Mouse (Mus musculus) lung, postnatal 4 days (tissue): ENCODE measurements around the gene Slc13a1.
"Not testable (repeated sequence)": the region's sequence is repeated elsewhere in the genome, so short reads cannot be mapped to it uniquely, and the experiment has no call there.

Experiments used
- DNase-seq, 2 experiments: peaks; one replicate each; pipeline ENCODE4 v3.0.0; 2021

The Slc13a1 gene

DNA sequence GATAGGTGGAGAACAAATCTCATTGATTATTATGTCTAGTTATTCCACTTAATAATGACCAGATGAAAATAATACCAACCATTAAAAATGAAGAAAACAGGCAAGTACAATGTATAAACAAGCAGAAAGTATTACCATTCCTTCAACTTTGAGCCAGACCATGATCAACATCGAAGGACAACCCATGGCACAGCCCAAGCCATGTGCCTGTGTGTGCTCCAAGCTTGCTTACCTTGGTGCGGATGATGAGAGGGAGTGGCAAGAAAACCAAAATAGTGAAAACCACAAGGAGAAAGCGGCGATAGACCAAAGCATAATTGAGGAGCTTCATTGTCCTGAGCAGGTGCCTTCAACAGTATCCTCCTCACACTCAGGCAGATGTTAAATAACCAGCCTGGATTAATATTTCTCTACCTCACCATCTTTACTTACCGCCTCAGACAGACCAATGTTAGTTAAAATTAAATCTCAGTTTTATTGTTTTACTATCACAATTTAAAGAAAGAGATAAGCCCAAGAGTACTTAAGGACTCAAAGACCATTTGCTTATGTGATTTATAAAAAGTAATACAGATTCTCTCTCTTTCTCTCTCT, at the start of gene Slc13a1:
TSS of gene Slc13a1 (minus strand) at position 359 of the 594 bp plus-strand sequence.
- no peak for DNase-seq

DNA sequence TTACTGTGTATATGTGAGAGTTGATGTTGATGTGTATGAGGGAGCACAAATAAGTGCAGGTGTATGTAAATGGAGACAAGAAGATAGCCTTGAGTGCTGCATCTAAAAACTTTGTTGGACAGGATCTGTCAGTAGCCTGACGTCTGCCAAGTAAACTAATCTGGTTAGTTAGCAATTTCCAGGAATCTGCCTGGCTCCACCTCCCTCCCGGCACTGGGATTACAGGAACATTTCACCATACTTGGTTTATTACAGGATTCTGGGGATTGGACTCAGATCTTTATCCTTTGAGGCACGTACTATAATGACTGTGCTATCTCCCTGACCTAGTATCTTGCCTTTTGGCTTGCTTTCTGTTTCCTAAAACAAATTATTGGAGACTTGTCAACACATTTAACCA, 40.0 kb upstream of the Slc13a1 start:
- DNase-seq: no peak

DNA sequence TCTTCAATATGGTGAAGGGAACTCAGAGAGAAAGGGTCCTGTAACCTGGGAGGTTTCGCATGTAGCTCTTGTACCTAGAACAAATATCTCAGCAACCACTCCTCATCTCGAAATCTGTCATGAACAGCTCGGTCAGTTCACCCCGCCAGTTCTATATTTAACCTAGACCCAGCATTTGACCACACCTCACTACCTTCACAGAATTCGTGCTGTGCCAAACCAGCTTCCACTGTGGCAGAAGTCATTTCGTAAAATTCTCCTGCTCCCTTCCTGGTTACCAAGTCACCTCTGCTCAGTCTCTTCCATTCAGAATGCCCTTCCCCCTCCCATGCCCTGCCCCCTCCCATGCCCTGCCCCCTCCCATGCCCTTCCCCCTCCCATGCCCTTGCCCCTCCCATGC, 34.3 kb upstream of the Slc13a1 start:
- DNase-seq: no peak

DNA sequence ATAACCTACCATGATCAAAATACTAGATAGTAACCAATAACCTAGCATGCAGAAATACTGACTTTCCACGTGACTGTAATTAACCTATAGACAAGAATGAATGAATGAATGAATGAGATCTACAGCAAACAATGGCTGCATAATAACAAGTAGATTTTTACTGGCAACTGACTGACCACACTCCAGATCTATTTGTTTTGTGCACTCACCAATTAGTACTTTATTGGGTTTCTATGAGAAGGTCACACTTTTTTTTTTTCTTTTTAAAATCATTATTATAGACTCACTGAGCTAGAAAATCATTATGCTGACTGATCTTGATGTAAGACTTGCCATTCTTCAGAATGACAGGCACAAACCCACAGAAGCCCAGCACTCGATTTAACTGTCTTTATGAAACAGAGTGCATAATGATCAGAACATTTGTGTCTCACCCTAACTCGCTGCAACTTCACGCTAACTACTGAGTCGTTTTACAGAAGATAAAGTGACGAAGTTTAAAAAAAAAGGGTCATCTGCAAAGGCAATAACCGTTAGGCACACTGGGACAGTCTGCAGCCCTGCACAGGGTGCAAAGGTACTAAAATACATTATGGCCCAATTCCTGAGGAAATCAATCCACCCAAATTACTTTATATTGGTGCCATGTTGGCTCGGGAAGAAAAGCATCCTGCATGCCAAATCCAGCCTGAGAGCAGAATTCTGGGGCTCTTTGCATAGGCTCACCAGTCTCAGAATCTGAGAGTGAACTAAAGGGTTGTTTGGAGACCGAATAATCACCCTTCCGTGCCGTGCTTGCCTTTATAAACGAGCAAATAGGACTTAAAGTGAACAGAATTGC, 33.0 kb upstream of the Slc13a1 start:
- DNase-seq: no peak

DNA sequence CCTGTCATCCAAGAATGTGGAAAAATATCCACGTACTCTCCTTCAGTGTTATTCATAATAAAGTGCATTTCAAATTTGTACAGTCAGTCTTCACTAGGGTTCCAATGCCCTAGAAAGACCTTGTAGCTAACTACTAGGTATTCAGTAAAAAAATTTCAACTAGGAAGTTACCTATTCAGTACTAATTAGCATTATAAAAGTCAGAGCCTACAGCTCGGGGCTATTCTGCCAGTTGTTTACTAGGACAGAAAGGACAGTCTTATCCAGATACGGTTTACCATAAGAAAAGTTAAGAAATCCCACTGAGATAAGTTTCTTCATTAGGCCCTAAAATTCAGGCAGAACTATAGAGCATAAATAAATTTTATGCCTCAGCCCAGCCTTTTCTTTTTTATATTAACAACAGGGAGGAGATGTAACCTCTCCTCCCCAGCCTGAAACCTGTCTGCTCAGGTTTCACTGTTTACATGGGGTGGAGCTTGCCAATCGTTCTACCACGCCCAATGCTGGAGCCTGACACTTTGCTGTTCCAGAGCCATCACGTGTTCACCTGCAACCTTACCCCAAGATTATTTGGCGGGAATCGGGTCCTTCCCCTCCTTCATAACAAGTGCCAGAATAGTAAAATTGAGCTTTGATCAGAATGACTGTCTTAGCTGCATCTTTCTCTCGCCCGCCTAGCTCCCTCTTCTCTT, 29.8 kb upstream of the Slc13a1 start:
- not testable (repeated sequence) for DNase-seq

DNA sequence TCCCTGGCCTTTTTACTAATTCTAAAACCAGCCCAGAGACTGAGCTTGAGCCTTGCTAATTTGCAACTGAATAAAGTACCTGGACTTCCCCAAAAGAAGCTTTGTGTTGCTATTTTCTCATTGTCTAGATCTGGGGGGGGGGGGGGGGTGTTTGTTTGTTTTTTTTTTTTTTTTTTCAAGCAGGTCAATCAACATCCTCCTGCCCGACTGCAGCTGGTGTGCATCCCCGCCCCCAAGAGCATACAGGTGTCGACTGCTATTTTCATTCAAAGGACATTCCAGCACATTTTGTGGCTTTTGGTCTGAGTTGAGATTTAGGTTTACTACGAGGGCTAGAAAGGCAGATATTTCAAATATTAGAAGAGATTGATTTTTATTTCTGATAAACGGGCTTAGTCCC, 28.5 kb upstream of the Slc13a1 start:
- DNase-seq: not testable (repeated sequence)

DNA sequence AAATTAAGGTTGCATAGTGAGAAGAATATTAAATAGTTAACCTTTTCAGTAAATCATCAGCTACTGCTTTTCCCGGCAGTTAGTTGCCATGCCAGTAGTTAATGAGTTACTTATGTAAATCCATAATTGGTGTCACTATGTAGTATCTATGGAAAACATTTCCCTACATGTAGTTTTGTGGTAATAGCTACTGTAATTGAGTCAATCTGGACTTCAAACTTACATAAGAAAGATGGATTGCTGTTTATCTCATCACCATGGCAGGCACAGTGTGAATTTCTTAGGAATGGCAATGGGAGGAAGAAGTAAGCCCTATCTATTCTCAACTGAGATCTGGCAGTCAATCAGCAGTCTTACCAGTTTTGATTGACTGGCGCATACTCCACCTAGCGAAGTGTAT, 15.5 kb upstream of the Slc13a1 start:
- no peak for DNase-seq

DNA sequence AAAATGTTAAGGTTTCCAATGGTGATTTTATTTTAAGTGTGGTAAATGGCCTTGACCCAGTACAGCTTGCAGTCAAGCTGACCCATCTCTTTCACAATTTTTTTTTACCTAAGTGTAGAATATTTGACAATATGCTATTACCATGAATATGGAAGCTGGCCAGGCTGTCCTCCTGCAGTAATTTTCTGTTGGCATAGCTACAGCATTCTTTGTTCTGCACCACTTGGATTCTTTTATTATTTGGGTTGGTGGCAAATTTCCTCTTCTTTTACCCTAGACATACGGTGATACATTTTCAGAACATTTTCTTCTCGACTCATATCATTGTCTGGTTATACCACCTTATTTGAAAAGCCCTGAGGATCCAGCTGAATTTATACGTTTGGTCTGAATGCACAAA, 7.5 kb upstream of the Slc13a1 start:
- DNase-seq: no peak

DNA sequence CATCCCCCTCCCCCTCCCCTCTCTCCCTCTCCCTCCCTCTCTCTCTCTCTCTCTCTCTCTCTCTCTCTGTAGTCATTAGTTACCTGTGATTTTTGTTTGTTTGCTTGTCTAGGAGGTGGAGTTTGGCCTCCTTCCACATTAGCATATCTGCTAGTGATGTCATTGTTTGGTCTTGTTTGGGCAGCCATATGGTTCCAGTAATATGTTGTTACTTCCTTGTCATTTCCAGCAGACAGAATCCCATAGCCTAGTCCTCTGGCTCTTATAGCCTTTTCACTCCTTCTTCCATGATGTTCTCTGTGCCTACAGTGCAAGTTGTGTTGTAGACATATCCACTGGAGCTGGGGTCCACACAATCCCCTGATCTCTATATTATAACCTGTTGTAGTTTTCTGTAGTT, 6.1 kb upstream of the Slc13a1 start:
- no peak for DNase-seq

DNA sequence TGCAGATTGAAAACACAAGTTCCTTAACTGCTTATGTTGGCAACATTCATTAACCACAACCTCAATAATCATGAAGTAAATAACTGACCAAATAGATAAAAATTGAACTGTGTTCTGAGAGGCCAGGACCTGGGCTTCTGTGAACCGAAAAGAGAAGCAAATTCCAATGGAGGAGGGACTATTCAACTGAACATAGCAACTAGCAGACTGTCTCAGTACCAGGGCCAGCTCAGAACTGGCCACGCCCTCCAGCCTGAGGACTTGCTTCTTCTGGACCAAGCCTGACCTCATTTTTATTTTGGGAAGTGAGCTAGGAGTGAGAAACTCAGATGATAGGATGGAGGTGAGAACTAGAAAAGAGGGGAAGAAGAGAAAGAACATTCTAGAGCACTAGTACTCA, 4.8 kb upstream of the Slc13a1 start:
- DNase-seq: no peak

DNA sequence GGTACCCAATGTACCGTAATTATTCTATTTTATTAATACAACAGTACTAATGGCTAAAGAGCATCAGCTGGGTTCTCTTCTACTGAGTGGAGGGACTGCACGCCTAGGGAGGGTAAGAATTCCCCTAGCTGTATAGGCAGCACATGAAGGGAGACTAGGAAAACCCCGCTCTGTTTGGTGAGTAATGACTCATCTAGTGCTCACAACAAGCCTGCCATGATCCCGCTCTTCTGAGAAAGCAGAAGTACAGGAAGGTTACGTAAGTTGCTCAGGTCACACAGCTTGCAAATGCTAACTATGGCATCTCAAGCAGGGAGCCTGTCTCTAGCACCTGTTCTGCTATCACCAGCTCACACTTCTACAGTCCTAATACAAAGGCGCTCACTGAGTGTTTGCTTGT, 1.1 kb downstream of the Slc13a1 start:
- DNase-seq: no peak

DNA sequence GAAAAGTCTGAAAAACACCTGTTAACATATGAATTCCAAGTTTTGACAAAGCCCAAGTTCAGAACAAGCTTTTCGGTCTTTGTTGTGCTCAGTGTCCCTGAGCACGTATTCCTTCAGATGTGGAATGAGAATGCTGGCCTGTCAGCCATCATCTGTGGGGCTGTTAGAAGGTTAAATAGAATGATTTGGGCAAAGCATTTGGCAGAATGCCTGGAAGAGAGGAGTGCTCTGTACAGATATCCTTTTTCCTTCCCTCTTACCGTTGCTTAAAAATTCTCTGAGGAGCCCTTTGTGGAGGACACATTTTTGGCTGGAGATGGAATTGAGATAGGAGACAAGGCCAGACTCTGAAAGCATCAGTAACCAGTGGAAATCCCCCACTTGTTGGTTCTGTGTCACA, 2.6 kb downstream of the Slc13a1 start:
- DNase-seq: no peak

DNA sequence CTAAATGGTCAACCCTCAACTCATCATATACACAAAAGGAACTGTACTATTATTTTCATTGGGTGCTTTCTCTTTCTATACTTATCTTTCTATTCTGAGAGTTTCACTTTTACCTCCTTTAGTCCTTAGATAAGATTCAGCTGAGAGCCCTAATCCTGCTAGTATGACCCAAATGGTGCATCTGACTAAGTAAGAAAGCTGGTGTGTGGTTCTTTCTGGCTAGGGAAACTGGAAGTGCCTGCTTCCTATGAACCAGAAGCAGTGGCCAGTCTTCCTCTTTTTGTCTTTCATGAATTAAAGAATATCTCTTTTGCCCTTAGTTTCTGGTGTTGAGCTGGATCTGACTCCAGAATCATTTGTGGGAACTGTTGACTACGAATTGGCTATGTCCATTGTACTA, 8.1 kb downstream of the Slc13a1 start:
- DNase-seq: no peak

DNA sequence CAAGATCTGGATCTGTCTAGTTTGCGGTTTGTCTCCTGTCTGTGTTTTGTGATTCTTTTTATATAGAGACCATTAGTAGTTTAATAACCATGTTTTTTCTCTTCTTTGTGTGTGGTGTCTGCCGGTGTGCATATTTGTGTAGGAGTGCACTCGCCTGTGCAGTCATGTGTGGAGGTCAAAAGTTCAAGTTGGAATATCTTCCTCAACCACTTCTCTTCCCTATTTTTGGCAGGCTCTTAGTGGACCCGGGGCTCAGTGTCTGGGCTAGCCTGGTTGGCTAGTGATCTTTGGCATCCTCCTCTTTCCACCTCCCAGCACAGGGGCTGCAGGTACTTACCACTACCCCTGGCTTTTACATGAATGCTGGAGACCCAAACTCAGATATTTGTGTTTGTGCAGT, 13.0 kb downstream of the Slc13a1 start:
- no peak for DNase-seq

DNA sequence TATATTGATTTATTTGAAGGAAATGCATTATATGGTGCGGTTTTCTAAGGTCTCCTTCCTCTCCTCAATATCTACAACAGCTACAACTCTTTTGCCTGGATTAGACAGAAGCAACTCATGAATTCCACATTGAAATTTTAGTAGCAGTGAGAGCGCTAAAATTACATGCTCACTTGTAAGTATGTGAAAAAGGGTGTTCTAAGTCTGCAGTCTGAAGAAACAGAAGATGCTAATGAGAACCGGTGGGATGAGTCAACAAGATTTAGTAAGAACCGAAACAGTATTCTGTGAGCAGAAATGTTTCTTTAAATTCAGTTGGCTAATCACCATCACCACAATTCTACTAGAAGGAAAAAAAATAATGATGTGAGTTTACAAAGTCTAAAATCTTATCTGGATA, 34.9 kb downstream of the Slc13a1 start:
- no peak for DNase-seq

DNA sequence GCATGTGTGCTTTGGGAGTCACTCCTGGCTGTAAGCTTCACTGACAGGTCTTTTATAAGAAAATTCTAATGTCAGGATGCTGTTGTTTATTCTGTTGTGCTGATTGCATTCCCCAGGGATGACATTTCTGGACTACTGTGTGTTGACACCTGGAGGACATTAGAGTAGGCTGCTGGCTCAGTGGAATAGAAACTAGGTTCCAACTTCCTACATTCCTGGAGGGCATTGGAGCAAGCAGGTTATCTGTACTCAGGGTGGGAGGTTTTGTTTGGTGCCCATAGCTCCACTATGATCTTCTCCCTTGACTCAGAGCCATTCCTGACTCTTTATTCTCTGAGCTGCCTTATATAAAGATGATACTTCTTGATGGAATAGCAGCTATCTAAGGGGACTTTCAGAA, 45.3 kb downstream of the Slc13a1 start:
- no peak for DNase-seq

DNA sequence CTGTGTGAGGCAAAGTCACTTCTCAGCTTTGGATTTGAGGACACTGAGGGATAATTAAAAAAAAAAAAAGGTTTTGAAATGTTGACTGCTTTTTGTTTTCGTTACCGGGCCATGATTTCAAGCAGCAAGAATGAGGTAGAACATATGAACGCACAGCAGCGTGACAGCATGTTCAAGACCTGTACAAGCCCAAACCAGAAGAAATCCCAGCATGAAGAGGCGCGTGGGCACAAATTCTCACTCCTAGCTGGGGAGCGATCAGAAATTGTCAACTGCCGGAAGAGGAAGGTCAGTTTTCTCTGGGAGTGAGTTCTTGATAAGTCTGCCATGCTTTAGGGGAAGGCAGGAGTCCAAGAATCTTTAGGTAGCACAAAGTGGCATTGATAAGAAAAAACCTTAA, 56.3 kb downstream of the Slc13a1 start:
- DNase-seq: no peak

DNA sequence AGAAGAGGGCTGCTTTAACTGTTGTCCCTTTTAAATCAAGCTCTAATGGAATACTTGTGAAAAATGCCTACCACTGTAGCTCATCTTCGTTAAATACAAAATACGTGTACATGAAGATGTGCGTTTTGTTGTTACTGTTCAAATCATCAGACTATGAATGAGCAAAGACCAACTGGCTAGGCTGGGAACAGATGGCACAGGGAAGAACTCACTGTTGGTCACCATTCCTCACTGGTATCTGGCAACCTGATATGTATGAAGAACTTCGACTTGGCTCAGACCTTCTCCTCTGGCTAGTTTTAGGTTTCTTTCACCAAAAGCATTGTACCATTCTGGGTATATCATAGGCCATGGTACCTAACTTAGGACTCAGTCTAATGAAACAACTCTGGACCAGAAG, 59.4 kb downstream of the Slc13a1 start:
- DNase-seq: no peak

DNA sequence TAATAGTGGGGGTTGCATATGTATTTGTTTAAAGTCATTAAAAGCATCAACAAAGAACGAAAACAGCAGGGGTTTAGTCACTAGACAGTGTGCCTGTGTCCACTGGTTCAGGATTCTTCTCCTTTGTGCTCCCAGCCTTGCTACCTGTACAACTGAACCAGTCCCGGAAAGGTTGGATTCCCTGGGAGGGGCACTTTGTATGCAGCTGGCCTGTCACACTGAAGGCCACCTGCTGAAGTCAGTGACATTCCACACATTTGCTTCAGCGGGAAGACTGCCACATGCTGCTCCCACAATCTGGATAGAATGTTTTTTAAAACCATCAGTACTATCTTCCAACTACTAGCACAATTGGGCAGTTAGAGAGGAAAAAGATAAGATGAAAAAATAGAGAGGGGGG, 61.7 kb downstream of the Slc13a1 start:
- no peak for DNase-seq

DNA sequence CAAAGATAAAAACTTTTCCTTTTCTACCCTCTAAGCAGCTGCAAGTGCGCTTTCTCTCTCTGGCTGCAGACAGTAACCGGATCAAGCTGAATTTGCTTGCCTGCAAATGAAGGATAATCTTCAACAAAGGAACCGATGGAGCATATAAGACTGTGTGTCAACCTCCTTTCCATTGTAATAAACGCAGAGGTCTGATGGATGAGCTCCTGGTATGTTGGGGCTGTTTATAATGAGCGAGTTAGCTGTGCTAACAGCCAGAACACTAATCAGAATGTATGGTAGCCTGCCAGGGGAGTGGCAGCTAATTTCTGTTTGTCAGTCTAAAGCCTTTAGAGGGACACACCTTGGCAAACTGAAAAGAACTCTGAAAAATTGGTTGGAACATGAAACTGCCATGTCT, 62.2 kb downstream of the Slc13a1 start:
- no peak for DNase-seq

DNA sequence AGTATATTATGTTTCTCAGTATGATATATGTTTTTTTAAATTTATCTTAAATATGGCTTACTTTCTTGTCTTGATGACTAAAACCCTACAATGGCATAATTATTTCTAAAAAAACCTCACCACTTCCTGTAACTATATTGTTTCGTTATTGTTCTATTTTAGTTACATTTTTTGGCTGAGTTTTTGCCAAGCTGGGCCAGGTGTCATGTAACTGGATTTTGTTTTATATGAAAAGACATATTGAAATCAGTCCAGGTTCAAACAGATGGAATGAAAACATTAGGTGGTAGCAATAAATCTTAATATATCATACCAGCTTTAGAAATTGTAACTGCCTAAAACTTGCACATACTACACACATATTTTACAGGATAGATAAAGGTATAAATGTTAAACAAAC, 66.6 kb downstream of the Slc13a1 start:
- no peak for DNase-seq

DNA sequence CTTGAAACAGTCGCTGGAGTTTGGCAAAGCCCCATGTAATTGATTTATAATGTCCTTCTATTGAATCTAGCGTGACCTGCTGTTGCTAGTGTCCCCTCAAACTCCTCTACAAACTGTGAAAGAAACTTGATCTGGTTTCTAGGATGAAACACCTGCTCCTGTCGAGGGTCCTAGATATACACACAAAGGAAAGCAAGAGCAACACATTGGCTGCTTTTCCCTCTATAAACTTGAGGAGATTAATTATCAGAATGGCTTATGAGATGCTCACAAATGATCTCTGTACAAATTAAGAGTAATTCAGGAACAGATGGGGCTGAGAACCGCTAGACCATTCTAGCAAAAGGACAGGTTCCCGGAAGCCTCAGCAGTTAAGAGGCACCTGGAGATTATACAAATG, 67.2 kb downstream of the Slc13a1 start:
- DNase-seq: no peak

DNA sequence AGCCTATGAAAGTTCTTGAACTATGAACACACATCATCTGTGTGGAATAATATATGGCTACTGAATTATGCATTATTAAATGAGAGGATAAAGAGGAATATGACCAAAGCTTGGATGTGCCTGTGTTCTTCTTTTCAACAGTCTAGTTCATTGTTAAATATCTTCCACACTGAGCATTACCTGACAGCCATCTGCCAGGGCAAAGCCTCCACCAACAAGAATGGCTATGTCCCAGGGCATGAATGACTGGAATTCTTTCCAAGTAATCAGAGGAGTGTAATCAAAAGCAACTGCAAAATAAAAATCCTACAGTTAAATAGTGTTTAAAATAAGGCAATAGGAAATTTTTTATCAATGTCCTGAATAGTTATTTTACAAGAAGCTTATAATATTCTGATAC, 70.5 kb downstream of the Slc13a1 start:
- no peak for DNase-seq

DNA sequence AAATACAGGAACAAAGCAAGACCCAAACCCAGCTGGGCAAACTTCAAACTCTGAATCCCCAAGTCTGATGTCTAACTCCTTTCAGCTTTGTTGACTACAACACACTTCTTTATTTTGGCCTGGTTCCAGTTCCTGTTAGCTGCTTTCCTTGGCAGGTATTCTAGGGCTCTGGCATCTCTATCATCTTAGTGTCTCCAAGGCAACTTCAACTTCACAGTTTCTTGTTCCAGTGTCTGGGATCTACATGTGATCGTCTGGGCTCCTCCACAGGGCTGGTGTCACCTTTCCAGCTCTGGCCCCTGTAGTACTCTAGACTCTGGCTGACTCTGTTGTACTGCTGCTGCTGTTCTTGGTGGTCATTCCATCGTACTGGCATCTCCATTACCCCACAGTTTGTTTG, 91.8 kb downstream of the Slc13a1 start:
- DNase-seq: no peak
